Mouse (Mus musculus) heart, adult 2 months (tissue): ENCODE data around the gene Denr.

Source experiments
- CTCF ChIP-seq: fragments of 200-600 bp; IDR thresholded peaks from 2 replicates; pipeline ENCODE4 v1.8.1; 2022; ENCODE audit warnings: antibody characterized with exemption, mild to moderate bottlenecking, moderate library complexity
- EP300 ChIP-seq: fragments of 200-500 bp; IDR thresholded peaks from 2 replicates; pipeline ENCODE4 v1.6.1; 2011; ENCODE audit warnings: low read depth, low read length, control low read depth; ENCODE audit not compliant: insufficient read depth

DNA sequence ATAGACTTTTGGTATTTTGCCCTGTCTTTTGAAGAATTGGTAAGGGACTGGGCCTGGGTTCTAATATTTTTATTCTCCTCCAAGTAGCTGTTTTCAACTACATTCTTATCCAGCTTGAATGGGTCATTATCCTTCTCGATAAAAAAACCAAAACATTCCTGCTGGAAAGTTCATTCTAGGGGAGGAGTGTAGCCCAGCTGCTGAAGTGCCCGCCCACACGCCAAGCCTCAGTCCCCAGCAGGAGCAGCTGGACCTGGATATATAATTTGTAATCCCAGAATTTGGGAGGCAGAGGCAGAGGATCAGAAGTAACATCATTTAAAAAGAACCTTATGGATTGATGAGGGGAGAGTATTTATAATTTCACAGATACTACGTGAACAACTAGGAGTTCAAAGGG lies 39.6 kb downstream of the Denr start:
- no peak for TF ChIP-seq CTCF
- TF ChIP-seq EP300 = no peak
